Mouse (Mus musculus): ENCODE measurements around the gene Cxcl14. TPM values are rescaled to one million over a fixed set of nuclear protein-coding genes. Genes with fewer than 3 reads are reported as not detected.

Cxcl14 gene
- polyA plus RNA-seq, 1 experiment from 2014 or later, result 16.4 TPM

DNA sequence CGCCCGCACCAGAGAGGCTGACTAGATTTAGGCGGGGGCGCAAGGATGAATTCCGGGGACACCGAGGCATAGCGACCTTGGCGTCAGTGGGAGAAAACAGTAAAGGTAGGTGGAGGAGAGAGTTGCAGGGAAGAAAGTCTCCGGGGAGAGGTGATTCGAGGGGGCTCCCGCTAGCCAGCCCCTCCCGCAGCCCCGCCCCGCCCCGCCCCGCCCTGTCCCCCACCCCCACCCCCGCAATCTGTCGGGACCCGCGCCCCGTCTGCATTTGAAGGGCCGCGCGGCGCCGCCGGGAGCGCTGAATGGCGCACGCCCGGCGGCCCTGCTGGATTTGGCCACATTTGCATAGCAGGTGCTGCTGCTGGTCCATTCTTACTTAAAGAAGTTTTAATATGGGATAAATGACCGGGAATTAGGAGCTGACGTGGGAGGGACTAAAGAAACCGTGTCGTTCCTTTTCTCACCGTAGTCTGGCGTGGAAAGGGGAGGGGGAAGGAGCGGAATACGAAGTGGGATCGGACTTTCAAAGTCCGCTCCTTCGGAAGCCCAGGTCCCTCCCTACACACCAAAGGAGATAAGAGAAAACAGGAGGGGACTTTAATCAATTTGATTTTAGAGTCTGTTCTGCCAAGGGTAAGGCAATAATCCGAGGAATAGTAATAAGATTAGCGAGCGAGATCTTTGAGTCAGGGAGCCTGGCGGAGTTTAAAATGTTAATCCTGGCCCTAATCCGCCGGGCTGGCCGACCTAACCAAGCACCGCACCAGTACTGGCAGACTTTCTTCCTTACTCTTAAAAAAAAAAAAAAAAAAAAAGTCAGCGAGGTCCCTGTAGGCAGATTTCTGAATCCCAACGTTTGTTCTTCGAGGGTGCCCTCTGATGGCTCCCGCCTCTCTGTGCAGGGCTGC lies 37.1 kb downstream of the Cxcl14 start:
- no peak overlapping the region for H3K9ac ChIP-seq
- peaks cover 81% of the 10 kb centered on the region for H3K27me3 ChIP-seq (replicated peaks)
- no peak overlapping the region for H3K27ac ChIP-seq
- no peak; the same call in 1 of the 2 replicates for ATAC-seq (replicated peaks)
- no peaks in the 10 kb centered on the region for H3K36me3 ChIP-seq (replicated peaks)
- peak overlapping the region; percentile 27 for H3K4me3 ChIP-seq
- H3K4me1 ChIP-seq, result peaks cover 32% of the 10 kb centered on the region
- H3K9me3 ChIP-seq, result no peaks in the 10 kb centered on the region
- under 1% methylated on average over 49 of the region's 55 CpGs for WGBS
- peak overlapping the region; percentile 59 for H3K4me2 ChIP-seq

DNA sequence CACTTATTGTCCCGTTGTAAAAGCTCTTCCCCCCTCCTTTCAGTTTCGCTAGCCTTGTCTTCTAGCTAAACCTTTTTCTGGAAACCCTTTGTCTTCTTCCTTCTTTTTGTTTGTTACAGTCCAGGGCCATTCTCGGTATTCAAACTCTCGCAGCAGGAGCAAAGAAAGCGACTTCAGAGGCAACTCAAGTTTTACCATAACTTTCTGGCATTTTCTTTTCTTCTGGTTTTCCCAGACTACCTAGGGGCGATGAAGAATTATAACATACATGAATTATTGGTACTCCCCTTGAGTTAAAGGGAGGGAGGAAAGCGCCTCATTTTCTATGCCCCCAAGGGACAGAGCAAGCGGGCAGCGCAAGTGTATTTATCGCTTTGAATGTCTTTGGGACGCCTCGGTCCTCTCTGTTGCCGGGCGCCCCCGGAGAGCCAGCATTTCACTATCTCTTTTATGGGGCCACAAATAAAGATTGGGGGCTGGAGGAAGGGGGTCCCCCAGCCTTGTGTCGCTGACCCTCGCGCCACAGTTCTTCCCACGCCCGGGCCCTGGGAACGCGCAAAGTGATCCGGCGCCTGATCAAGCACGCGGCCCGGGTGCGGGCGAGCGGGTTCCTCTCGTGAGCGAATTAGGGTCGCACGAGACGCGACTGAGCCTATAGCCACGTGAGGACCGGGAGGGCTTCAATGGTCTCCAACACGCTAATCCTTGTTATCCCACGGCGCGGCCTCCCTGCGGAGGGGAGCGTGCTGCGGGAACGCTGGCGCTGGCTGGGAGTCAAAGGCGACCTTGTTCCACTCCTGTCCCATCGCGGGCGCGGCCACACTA lies 37.9 kb downstream of the Cxcl14 start:
- Histone ChIP-seq H3K9ac (no peak overlapping the region), H3K9me3 (no peaks in the 10 kb centered on the region), H3K4me3 (peak overlapping the region; percentile 27), H3K4me1 (peaks cover 32% of the 10 kb centered on the region), H3K27me3 (replicated peaks) (peaks cover 83% of the 10 kb centered on the region), H3K4me2 (peak overlapping the region; percentile 59), H3K27ac (no peak overlapping the region), H3K36me3 (replicated peaks) (no peaks in the 10 kb centered on the region)
- ATAC-seq (replicated peaks), result no peak; the same call in 1 of the 2 replicates
- WGBS, result under 1% methylated on average over 52 of the region's 52 CpGs

GRCm38 (mm10) chr13:56257469-56258153 lies 38.7 kb downstream of the Cxcl14 start:
- no peak overlapping the region for H3K9ac ChIP-seq
- peaks cover 86% of the 10 kb centered on the region for H3K27me3 ChIP-seq (replicated peaks)
- no peak overlapping the region for H3K4me2 ChIP-seq
- ATAC-seq (replicated peaks), result no peak
- H3K9me3 ChIP-seq, result no peaks in the 10 kb centered on the region
- 10% methylated on average over 12 of the region's 12 CpGs for WGBS
- H3K4me3 ChIP-seq, result no peak overlapping the region
- H3K36me3 ChIP-seq (replicated peaks), result no peaks in the 10 kb centered on the region
- H3K4me1 ChIP-seq, result peaks cover 40% of the 10 kb centered on the region
- H3K27ac ChIP-seq, result no peak overlapping the region

DNA sequence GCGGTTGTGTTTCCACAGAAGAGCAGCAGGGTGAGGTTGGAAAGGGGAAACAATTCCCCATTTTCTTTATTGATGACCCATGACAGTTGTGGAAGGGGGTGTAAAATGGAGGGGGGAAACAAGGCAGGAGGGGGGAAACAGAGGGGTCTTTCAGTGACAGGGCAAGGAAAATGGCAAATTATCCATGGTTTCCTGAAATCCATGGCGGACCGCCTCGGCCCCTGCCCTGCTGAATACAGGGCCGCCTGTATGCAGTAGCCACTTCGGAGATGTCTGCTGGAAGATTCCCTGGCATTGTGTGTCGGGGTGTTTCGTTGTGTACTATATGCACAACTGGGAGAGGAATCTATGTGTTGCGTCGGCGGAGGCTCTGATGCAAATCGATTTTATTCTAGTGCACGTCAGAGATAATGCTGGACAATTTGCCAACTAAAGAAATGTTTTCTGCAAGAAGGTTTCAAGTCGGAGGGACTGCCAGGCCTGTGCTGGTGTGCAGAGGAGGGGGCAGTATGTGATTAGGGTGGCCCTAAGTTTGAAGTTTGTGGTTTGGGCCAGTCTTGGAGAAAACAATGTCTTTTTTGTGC lies 39.5 kb downstream of the Cxcl14 start:
- Histone ChIP-seq H3K4me3 (no peak overlapping the region), H3K4me1 (peaks cover 47% of the 10 kb centered on the region), H3K9ac (no peak overlapping the region), H3K4me2 (no peak overlapping the region), H3K36me3 (replicated peaks) (no peaks in the 10 kb centered on the region), H3K27me3 (replicated peaks) (peaks cover 87% of the 10 kb centered on the region), H3K9me3 (no peaks in the 10 kb centered on the region), H3K27ac (no peak overlapping the region)
- WGBS, result 7% methylated on average over 14 of the region's 14 CpGs
- no peak for ATAC-seq (replicated peaks)

GRCm38 (mm10) chr13:56253379-56253778 lies 43.0 kb downstream of the Cxcl14 start:
- Histone ChIP-seq H3K4me2 (no peak overlapping the region), H3K36me3 (replicated peaks) (no peaks in the 10 kb centered on the region), H3K27ac (no peak overlapping the region), H3K9ac (no peak overlapping the region), H3K9me3 (no peaks in the 10 kb centered on the region), H3K4me1 (peaks cover 40% of the 10 kb centered on the region), H3K27me3 (replicated peaks) (peaks cover 92% of the 10 kb centered on the region), H3K4me3 (no peak overlapping the region)
- no peak for ATAC-seq (replicated peaks)
- 14% methylated on average over 3 of the region's 3 CpGs for WGBS

- Histone ChIP-seq H3K27me3 (replicated peaks) (peaks cover 94% of the 10 kb centered on the region), H3K27ac (no peak overlapping the region), H3K9ac (no peak overlapping the region), H3K36me3 (replicated peaks) (no peaks in the 10 kb centered on the region), H3K4me3 (peak overlapping the region; percentile 36), H3K9me3 (no peaks in the 10 kb centered on the region), H3K4me2 (peak overlapping the region; percentile 59), H3K4me1 (peaks cover 34% of the 10 kb centered on the region)
- 8% methylated on average over 8 of the region's 8 CpGs for WGBS
- 0 out of 2 replicates have a peak, but pooled peaks have one; percentile 28 for ATAC-seq (replicated peaks)
Observed at GRCm38 (mm10) chr13:56252783-56253182, 43.6 kb downstream of the Cxcl14 start.

DNA sequence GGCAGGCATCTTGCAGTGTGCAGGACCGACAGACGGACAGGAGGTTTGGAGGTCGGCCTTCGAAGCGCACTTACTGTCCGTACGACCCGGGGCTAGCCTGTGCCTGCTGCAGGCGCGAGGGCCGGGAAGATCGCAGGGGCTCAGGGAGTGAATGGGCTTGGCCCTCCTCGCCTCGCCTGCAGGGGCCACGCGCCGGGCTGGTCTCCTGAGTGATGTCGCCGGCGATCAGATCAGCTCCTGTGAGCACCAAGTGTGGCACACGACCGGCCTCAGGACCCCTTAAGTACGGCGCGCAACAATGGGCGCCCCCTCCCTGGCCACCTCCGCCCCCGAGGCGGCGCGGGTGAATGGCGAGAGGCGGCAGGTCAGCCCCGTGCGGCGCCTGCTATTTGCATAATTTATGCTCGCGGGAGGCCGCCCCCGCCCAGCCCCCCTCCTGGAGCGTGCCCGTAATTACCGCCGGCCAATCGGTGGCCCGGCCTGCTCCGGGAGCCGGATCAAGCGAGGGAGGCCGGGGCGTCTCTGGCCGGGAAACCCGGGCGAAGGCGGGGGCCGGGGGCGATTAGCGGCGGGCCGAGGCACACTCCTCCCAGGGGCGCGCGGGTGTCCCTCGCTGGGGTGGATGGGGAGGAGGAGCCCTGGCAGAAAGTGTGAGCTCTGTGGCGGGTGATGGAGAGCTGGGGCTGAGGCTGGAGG lies 44.3 kb downstream of the Cxcl14 start, which contains the start of gene Neurog1:
Gene Neurog1 (minus strand): TSS at position 240 of the 696 bp plus-strand sequence.
- ATAC-seq (replicated peaks), result peak; percentile 73
- peaks cover 31% of the 10 kb centered on the region for H3K4me1 ChIP-seq
- peaks cover 94% of the 10 kb centered on the region for H3K27me3 ChIP-seq (replicated peaks)
- peak within 1 kb of the TSS; percentile 59 for H3K4me2 ChIP-seq
- H3K27ac ChIP-seq, result no peak within 1 kb of the TSS
- under 1% methylated on average over 65 of the region's 65 CpGs for WGBS
- H3K36me3 ChIP-seq (replicated peaks), result no peaks in the 10 kb centered on the region
- H3K9ac ChIP-seq, result 0 out of 2 replicates have a peak within 1 kb of the TSS, but pooled peaks have one; percentile 5
- no peaks in the 10 kb centered on the region for H3K9me3 ChIP-seq
- peak within 1 kb of the TSS; percentile 36 for H3K4me3 ChIP-seq

- H3K4me1 ChIP-seq, result peaks cover 29% of the 10 kb centered on the region
- H3K4me2 ChIP-seq, result peak overlapping the region; percentile 59
- peak overlapping the region; percentile 36 for H3K4me3 ChIP-seq
- no peaks in the 10 kb centered on the region for H3K9me3 ChIP-seq
- H3K9ac ChIP-seq, result no peak overlapping the region
- no peaks in the 10 kb centered on the region for H3K36me3 ChIP-seq (replicated peaks)
- under 1% methylated on average over 59 of the region's 59 CpGs for WGBS
- peaks cover 95% of the 10 kb centered on the region for H3K27me3 ChIP-seq (replicated peaks)
- no peak overlapping the region for H3K27ac ChIP-seq
- ATAC-seq (replicated peaks), result no peak
Observed at GRCm38 (mm10) chr13:56251176-56251923, 45.0 kb downstream of the Cxcl14 start.

- no peaks in the 10 kb centered on the region for H3K9me3 ChIP-seq
- no peak overlapping the region for H3K9ac ChIP-seq
- H3K27me3 ChIP-seq (replicated peaks), result peaks cover 94% of the 10 kb centered on the region
- H3K4me2 ChIP-seq, result 0 out of 2 replicates have a peak overlapping the region, but pooled peaks have one; percentile 59
- under 1% methylated on average over 14 of the region's 14 CpGs for WGBS
- peak overlapping the region; percentile 36; the same call in 1 of the 2 replicates for H3K4me3 ChIP-seq
- no peaks in the 10 kb centered on the region for H3K36me3 ChIP-seq (replicated peaks)
- no peak overlapping the region for H3K27ac ChIP-seq
- peaks cover 29% of the 10 kb centered on the region for H3K4me1 ChIP-seq
- ATAC-seq (replicated peaks), result no peak
Observed at GRCm38 (mm10) chr13:56250551-56251161, 45.7 kb downstream of the Cxcl14 start.

- Histone ChIP-seq H3K9me3 (no peaks in the 10 kb centered on the region), H3K4me1 (peaks cover 29% of the 10 kb centered on the region), H3K4me2 (no peak overlapping the region), H3K9ac (no peak overlapping the region), H3K36me3 (replicated peaks) (no peaks in the 10 kb centered on the region), H3K4me3 (no peak overlapping the region), H3K27me3 (replicated peaks) (peaks cover 88% of the 10 kb centered on the region), H3K27ac (no peak overlapping the region)
- ATAC-seq (replicated peaks), result no peak
- WGBS, result under 1% methylated on average over 13 of the region's 13 CpGs
Observed at GRCm38 (mm10) chr13:56249593-56250341, 46.6 kb downstream of the Cxcl14 start.

Data from midbrain, embryonic 15.5 days (tissue).